Mouse (Mus musculus) adrenal gland, adult 10 weeks (tissue): ENCODE results near the gene Xrcc4. TPM values are rescaled to one million over a fixed set of nuclear protein-coding genes. Genes with fewer than 3 reads are reported as not detected.

Experiments used
- polyA plus RNA-seq: library from polyadenylated mRNA; stranded (reverse); fragments of 350-450 nt; fragmentation: Illumina TruSeq; extraction: RNeasy Lipid Tissue Mini Kit (QIAGEN cat#74804); gene quantifications from one replicate; pipeline ENCODE4 v1.2.3, GENCODE M21; 2014; ENCODE audit warnings: low read depth, low replicate concordance

The Xrcc4 gene
- 46.0 TPM for polyA plus RNA-seq

GRCm38 (mm10) chr13:90088962-90089824 is at the start of gene Xrcc4, which contains the start of gene Tmem167:
Gene Xrcc4, minus strand, starts transcription at chr13:90089608.
Gene Tmem167, plus strand, starts transcription at chr13:90089123.

DNA sequence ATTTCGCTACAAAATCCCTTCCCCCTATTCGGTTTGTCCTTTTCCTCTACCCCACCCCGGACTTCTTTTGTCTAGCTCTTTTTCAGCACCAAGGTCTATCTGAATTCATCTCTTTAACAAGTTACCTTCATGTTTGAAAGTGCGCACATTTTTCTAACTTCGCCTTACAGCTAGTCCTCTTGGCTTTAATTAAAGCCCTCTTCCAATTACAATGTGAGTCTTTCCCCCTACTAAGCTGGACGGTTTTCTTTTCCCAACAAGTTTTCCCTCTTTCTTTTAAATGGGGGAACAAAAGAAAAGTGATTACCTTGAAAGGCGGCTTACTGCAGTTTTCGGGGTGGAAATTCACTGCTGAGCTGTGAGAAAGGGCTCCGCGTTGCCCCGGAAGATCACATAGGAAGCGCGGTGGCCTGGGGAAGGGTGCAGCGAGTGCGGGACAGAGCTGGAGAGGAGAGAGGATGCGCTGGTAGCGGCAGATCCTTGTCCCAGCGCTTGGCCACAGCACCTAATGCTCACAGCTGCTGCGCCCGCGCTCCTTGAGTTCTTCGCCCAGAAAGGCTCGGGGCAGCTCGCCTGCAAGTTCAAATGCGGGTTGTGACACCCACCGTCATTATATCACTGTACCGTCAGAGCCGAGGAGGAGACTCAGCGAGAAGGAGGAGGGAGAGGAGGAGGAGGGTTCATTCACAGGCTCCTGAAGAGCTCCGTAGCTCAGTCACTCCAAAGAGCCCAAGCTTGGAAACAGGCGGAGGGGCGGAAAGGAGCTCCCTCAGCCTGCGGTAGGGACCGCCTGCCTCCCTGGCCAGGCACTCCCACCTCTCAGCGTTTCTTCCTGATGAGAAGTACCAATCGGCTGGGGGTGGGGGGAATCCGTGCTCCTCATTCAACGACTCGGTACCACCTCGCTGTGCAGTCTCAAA is 347.4 kb downstream of the Xrcc4 start, which contains the start of gene Vcan:
Vcan (minus strand) TSS at position 744 of the 920 bp plus-strand sequence.

Other genes with a start within 250 kb of the Xrcc4 start
- gene Tmem167, start 485 bp downstream of the Xrcc4 start, polyA plus RNA-seq, result 50.9 TPM